Mouse (Mus musculus) spleen, postnatal 14 days (tissue): ENCODE results near the gene Stat5a.

Experiments used
- DNase-seq, 2 experiments: peaks; one replicate each; pipeline ENCODE4 v3.0.0; 2021 to 2022; ENCODE audit warnings: low spot score in 2 of 2

Stat5a gene

GRCm38 (mm10) chr11:100858935-100859578 lies at the start of gene Stat5a:
Gene Stat5a, plus strand, starts transcription at chr11:100859351.
- no peak for DNase-seq

DNA sequence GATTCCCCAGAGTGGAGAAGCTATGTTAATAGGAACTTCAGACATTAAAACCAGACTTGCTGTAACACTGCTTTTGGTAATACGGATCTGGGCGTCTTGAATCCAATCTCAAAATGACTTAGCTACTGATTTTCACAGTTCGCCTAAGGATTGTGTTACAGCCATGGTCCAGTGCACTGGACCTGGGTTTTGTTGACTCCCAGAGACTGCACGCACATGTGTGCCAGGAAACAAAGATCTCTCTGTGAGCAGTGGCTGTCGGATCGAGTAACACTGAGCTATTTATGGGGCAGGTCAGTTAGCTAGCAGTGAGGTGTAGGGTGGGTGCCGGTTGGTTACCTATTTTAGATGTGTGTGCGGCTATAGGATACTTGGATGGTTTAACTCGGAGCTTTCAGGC lies 48.6 kb upstream of the Stat5a start:
- no peak for DNase-seq

GRCm38 (mm10) chr11:100811132-100811531 lies 48.0 kb upstream of the Stat5a start:
- DNase-seq, result no peak

GRCm38 (mm10) chr11:100814498-100814897 lies 44.7 kb upstream of the Stat5a start:
- peak; percentile 60 to 73 for DNase-seq

DNA sequence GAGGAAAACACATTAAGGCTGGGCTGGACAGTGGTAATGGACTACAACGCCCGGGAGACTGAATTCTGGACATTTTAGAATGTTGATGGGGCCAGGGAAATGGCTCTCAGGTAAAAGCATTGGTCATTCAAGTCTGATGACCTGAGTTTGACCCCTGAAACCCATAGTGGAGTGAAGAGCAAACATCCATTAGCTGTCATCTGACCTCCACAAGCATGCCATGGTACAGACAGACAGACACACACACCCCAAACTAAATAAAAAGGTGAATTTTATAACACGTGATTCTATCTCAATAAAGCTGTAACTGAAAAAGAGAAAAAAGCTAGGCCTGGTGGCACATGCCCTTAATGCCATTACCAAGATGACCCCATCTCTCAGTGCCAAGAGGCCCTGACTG lies 42.8 kb upstream of the Stat5a start:
- DNase-seq, result no peak

- DNase-seq, result no peak
Observed at GRCm38 (mm10) chr11:100816801-100817200, 42.4 kb upstream of the Stat5a start.

DNA sequence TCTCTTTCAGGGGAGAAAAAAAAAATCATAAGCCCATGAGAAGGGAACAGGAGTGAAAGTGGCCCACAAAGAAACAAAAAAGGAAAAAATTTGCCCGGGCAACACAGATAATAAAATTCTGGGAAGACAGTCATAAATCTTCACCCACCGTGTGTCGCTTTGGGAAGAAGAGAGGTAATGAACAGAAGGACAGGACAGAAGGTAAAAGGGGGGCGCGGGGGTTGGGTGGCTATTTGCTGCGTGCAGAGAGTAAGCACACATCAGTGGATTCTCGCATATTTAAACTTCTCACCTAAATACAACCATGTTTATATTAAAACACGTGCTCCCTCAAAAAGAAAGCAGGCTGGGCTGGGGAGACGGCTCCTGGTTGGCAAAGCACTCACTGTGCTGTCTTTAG lies 41.8 kb upstream of the Stat5a start:
- no peak for DNase-seq

DNA sequence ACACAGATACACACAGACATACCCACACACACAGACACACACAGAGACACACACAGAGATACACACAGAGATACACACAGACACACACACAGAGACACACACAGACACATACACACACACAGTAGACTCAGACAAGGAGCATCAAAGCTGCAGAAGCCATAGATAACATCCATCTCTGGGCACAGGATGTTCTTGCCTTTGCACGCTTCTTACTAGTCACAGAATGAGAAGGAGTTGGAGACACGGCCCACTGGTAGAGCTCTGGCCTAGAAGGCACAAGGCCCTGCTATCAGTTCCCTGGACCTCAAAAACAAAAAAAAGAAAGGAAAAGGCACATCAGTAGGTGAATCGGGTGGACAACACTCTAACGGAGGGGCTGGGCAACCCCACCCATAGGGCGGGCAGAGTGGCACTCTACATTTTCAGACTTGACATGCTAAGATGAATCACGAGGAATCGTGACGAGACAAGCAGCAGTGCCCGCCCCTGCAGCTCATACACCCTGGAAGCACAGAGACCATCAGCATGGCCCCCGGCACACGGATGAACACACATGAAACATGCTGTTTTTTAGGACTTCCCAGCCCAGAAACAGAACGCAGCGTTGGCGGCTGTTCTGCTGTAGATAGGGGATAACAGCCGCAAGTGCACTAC lies 40.7 kb upstream of the Stat5a start:
- no peak for DNase-seq

DNA sequence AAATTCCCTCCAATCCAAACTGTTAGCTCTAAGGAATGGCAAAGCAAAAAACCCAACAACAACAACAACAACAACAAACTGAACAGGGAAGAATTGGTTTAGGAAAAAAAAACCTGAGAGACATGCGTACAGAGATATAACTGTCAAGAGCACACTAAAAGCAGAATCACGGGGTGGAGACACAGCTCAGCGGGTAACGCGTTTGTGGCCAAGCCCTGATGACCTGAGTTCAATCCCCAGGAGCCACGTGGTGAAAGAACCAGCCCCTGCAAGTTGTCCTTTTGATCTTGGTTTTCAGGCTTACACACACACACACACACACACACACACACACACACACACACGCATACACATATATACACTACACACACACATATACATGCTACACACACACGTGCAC lies 40.1 kb upstream of the Stat5a start:
- no peak for DNase-seq

GRCm38 (mm10) chr11:100819626-100820025 lies 39.5 kb upstream of the Stat5a start:
- no peak for DNase-seq

DNA sequence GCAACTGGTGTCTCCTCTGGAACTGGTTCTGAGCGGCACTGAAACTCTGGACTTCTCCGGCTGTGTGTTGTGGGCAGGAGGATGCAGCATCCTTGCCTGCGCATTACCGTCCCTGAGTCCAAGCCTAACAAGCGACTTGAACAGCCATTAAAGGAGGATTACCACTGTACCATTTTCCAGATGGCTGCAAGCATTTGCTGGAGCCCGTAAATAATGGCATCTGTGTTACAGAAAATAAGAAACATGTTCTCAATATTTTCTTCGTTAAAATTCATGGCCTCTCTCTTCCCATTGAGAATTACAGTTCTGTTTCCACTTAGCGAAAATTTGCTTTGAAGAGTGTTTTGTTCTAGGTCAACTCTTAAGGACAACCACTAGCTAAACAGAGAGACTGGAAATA lies 39.1 kb upstream of the Stat5a start:
- no peak for DNase-seq

DNA sequence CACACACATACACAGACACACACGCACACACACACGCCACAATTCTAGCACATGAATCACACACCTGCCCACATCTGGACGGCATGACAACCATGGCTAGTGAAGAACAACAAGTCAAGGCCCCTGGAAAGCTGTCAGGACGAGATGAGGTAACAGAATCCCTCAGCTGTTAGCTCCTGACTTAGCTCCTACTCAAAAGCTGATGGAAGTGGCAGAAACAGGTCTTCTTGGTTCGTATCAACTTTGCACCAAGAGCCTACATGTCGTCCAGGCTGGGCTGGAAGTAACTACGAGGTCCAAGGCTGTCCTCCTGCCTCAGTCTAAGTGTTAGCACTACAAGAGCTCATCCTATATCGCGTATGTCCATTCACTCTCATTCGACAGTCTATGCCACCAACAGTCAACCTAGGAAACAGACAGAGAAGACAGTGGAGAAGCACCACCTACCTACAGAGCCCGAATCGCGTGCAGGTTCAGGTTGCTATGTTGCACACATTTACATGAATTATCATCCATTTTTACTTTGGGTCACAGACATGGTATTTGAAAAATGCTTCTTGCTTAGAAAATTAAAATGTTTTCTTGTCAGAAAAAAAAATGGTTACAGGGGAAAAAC lies 37.4 kb upstream of the Stat5a start:
- DNase-seq, result no peak

DNA sequence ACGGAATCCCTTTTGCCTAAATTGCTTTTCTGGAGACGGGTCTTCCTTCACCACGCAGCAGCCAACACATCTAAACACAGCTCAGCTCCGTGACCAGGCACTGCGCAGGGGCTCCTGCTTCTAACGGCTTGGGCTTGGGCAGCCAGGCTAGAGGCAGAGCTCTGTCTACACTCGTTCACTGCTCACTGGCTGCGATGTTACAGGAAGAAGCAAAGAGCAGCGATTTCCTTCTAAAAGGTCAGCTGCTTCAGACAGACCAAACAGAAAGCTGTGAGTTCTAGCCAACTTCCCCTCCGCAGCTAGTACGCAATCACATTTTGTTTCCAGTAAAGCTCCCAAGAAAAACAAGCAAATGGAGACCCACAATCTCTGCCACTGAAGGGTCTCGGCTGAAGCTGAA lies 36.8 kb upstream of the Stat5a start:
- peak; percentile 31 to 39 for DNase-seq

DNA sequence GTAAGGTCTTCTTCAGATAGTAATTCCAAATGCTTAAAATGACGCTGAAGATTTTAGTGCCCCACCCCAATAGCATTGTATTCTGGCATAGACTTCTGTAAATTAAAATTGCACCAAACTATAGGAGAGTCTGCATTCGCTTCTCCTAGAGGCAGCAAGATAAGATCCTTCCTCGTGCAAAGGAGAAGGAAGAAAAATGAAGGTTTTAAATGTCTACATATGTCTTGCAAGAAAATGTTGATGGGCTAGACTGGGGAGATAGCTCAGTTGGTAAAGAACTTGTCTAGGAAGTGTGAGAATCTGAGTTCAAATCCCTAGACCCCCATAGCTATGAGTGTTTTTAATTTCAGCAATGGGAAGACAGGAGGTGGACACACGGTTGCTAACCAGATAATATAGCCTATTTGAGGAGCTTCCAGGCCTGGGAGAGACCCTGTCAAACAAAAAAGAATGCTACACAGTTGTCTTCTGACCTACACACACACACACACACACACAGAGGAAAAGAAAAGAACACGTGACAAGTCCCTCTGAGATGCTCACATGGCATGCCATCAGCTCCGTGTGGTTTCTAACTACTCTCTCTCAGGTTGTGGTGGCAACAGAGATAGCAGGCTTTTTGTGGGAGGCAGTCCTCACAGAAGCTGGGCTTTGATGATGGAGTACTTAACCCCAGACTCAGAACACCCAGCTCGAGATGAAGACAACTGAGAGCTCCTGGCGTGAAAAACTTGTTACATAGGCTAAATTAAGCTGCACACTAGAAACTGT lies 35.4 kb upstream of the Stat5a start:
- no peak for DNase-seq

GRCm38 (mm10) chr11:100824496-100824895 lies 34.7 kb upstream of the Stat5a start:
- no peak for DNase-seq

- no peak for DNase-seq
Observed at GRCm38 (mm10) chr11:100825451-100825850, 33.7 kb upstream of the Stat5a start.

DNA sequence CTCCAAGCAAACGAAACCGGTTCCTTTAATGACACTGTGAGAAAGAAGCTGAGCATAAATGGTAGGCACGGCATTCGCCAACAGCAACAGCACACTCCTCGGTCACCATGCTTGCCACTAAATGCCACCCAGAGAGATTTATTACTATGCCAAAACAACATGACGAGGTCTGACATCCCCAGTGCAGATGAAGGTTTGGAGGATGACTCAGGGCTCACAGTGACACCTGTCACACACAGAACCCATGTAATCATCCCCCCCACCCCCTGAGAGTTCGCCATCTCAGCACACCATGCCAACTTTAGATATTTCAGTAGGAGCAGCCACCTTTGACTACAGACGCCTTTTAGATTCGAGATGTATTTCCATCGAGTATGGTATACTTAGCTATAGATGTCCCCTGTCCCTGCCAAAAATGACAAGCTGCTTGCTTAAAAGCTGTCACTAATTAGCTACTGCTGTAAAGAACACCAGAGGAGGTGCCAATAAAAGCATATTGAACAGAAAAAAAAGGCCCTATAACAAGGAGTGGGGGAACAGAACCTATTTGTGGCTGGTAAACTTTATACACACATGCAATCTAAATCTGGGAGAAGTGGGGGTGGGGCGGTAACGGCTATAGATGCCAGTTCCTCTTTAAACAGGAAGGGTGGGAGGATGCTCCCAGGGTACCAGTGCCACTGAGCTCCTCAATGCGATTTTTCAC lies 32.8 kb upstream of the Stat5a start:
- DNase-seq, result peak in 1 of 2 experiments; percentile 26

DNA sequence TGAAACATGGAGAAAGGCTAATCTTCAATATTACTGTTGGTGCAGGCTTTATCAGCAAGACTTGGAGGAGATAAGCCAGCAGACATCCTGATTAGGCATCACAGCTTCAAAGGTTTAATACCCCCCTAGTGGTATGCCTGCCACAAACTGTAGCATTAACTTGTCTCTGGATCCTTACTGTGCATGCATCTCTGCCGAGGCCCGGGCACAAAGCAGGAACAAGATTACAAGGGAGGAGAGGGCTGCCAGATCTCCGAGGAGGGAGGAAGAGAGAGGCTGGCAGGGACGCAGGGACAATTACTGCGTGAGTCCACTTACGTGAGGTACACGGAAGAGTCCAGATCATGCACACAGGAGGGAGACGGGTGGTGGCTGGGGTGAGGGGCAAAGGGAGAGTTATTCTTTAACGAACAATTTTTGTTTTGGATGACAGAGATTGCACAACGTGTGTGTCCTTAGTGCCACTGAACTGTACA lies 30.4 kb upstream of the Stat5a start:
- no peak for DNase-seq

GRCm38 (mm10) chr11:100829691-100830090 lies 29.5 kb upstream of the Stat5a start:
- DNase-seq, result no peak

DNA sequence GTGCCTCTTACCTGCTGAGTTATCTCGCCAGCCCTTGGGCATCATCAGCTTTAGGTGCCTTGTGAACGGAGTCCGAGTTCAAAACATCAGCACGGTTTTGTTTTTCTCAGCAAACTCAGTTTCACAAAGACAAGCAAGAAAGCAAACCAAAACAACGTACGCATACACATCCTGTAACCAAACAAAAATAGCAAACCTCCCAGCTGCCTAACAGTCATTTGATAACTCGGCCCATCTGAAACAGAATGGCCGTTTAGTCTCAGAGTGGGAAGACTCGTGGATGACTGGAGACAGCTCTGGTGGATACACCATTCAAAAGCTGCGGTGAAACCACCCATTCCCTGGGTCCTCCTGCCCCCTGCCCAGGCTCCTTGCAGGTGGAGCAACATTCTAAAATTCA lies 27.8 kb upstream of the Stat5a start:
- no peak for DNase-seq

DNA sequence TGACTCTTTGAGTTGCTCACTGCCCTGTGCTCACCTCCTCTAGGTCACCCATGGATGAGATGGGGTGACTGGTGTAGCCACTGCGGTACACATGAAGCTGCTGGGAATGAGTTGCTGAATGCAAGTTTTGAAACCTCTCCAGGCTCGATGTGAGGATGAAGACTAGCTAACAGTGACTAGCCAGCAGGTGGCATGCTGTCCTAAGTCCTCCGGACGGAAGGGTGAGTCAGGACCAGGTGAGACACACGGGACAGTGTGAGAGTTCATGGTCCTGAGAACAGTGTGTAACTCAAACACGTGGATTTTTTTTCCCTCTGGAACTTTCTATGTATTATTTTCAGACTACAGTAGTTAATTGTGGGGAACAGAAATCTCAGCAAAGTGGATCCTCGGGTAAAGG lies 25.7 kb upstream of the Stat5a start:
- no peak for DNase-seq
